Mouse (Mus musculus) spleen, adult 2 months (tissue): ENCODE results near the gene Mslnl. TPM values are rescaled to one million over a fixed set of nuclear protein-coding genes. Genes with fewer than 3 reads are reported as not detected.

Experiments
- DNase-seq, 2 experiments: peaks; one replicate each; pipeline versions ENCODE4 v3.0.0 to v3.0.0-alpha.2; 2012 to 2021; ENCODE audit warnings: low spot score in 2 of 2, low read depth in 1 of 2
- H3K27ac ChIP-seq: fragments of 200-500 bp; 2 replicates; pipeline ENCODE4 v1.5.1; 2012; ENCODE audit warnings: low read length, inconsistent platforms; ENCODE audit not compliant: insufficient read depth
- H3K27me3 ChIP-seq: fragments of 200-500 bp; 2 replicates; pipeline ENCODE4 v1.6.1; 2012; ENCODE audit warnings: mild to moderate bottlenecking, moderate library complexity, low read length, inconsistent platforms; ENCODE audit not compliant: control insufficient read depth, insufficient read depth
- H3K36me3 ChIP-seq: fragments of 200-500 bp; 2 replicates; pipeline ENCODE4 v1.6.1; 2012; ENCODE audit warnings: mild to moderate bottlenecking, low read length, inconsistent platforms; ENCODE audit not compliant: control insufficient read depth, insufficient read depth
- H3K4me1 ChIP-seq: fragments of 200-500 bp; 2 replicates; pipeline ENCODE4 v1.6.1; 2011; ENCODE audit warnings: inconsistent platforms; ENCODE audit not compliant: control insufficient read depth, insufficient read depth, insufficient read length
- H3K4me3 ChIP-seq: fragments of 200-500 bp; 2 replicates; pipeline ENCODE4 v1.5.1; 2011; ENCODE audit warnings: mild to moderate bottlenecking, inconsistent platforms; ENCODE audit not compliant: insufficient read depth, insufficient read length; ENCODE audit errors: extremely low read depth
- CTCF ChIP-seq: fragments of 200-500 bp; IDR thresholded peaks from 2 replicates; pipeline ENCODE4 v1.5.1; 2011; ENCODE audit warnings: mild to moderate bottlenecking, inconsistent platforms; ENCODE audit not compliant: insufficient read depth, insufficient read length, insufficient replicate concordance; ENCODE audit errors: extremely low read depth
- POLR2A ChIP-seq: fragments of 200-500 bp; IDR thresholded peaks from 2 replicates; pipeline ENCODE4 v1.6.1; 2011; ENCODE audit warnings: low read depth, low read length, inconsistent platforms
- WGBS: fragments of 180-500 bp; shearing (Covaris S2); methylation state at CpG from one replicate; pipeline ENCODE4 v1.1.7; 2018; 5-methylcytosine and 5-hydroxymethylcytosine counted together
- polyA plus RNA-seq: library from polyadenylated mRNA; depleted of rRNA; stranded (reverse); fragments of >200 nt; gene quantifications from 2 replicates; pipeline ENCODE4 v1.2.3, GENCODE M21; 2012

Mslnl gene
- polyA plus RNA-seq, 1 experiment: 0.09 TPM

DNA sequence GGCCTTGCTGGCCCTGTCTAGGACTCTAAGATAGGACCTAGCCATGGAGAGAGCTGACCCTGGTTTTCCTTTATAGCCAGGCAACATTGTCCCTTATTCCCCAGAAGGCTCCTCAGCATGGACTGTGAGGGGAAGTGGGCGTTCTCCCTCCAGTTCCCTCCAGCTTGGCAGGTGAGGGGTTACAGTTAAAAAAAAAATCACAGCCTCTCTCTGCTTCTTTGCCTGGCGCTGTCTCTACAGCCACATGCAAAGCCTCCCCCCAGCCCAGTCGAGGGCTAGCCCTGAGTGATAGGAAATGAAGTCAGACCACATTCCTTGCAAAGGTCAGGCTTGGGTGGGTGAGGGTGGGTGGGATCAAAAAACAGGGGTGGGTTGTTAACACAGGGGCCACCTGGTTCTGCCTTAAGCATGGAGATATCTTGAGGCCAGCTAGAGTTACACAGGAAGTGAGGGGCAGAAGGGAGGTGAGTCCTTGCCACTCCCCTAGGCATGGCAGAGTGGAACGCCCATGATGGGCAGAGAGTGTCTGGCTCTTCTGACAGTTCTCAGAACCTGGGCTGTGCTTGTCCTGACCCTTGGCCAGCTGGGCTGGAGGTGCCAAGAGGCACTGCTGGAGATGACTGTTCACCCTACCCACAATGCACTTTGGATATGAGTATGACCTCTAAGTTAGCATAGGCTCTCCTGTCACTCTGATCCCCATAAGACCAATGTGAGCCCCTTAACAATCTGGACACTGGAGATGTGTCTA is 20.0 kb downstream of the Mslnl start:
- Histone ChIP-seq H3K4me3 (no peak overlapping the region), H3K4me1 (no peaks in the 10 kb centered on the region), H3K36me3 (no peaks in the 10 kb centered on the region), H3K27me3 (no peaks in the 10 kb centered on the region), H3K27ac (no peak overlapping the region)
- TF ChIP-seq POLR2A: no peak
- no peak for TF ChIP-seq CTCF
- WGBS: 36% methylated on average over 4 of the region's 4 CpGs
- DNase-seq: no peak

DNA sequence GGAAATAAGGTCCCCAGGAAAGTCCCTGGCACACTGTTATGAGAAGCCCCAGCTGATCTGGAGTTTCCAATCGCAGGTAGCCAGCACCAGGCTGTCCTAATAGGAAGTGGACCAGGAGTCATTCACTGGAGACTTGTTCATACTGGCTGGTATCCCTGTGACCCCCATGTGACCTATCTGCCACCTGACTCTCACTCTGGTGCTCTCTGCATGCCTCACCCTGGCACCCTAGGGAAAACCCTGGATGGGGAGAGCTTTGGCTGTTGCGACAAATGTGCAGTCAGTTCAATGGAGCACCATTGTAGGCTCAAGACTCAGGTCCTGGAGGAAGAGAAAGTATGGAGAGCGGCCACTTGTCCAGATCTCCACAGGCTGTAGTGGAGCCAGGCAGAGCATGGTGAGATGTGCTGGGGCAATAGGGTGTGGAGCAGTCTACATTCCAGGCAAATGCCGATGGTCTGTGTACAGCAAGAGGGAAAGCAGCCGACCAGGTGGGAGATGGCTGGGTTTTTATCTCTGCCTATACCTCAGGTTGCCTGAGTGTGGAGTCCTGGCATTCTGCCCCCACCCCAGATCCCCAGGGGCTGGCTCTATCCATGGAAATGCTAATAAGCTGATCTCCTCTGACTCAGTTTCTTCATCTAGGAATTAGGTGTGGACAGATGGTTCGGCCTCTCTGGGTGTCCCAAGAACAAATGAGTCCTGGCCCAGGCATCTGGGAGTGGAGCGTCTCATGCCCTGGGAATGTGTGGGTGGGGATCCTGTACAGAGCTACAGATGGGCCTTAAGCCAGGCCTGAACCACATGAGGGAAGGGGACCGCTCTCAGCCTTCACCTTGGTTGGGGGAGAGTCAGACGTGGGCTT is 20.8 kb downstream of the Mslnl start:
- DNase-seq: no peak
- Histone ChIP-seq H3K27me3 (no peaks in the 10 kb centered on the region), H3K4me1 (peaks cover 2% of the 10 kb centered on the region; the same call in 1 of the 2 replicates), H3K27ac (no peak overlapping the region), H3K4me3 (no peak overlapping the region), H3K36me3 (no peaks in the 10 kb centered on the region)
- no peak for TF ChIP-seq CTCF
- TF ChIP-seq POLR2A: no peak
- 79% methylated on average over 9 of the region's 9 CpGs for WGBS

DNA sequence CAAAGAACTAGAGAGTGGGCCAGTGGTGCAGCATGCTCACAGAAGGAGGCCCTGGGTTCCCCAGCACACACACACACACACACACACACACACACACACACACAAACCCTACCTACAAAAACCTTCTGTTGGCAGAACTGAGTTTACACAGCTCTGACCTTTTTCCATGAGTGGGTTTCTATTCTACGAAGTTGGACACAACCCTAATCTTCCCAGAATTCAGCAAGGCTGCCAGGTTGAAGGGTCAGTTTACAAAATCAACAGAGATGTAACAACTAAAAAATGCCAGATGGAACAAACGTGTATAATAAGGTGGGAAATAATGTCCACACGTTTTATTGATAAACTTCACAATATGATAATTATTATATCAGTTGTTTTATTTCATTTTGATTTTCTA is 21.8 kb downstream of the Mslnl start:
- no peak overlapping the region for H3K27ac ChIP-seq
- no peak for DNase-seq
- TF ChIP-seq POLR2A: no peak
- TF ChIP-seq CTCF: no peak
- no peaks in the 10 kb centered on the region for H3K36me3 ChIP-seq
- H3K27me3 ChIP-seq: no peaks in the 10 kb centered on the region
- WGBS: 78% methylated on average over 3 of the region's 3 CpGs
- H3K4me3 ChIP-seq: no peak overlapping the region
- H3K4me1 ChIP-seq: peaks cover 2% of the 10 kb centered on the region; the same call in 1 of the 2 replicates

DNA sequence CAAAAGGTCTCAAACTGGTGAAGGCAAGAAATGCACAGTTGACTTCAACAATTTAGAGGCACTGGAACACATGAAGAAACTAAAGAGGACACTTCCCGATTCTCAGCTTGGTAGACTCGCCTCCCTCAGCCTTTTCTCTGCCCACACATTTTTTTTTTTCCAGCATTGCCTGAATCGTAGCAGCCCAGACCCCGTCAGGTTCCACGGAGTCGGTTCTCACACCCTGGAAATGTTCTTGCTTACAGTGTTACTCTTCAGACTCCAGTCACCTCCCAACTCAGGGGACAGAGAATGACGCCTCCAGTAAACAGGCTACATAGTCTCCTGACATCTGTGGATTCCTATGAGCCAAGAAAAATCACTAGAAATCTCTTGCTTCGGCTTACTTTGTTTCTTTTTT is 24.3 kb downstream of the Mslnl start:
- Histone ChIP-seq H3K4me3 (no peak overlapping the region), H3K27ac (no peak overlapping the region), H3K36me3 (no peaks in the 10 kb centered on the region), H3K4me1 (peaks cover 2% of the 10 kb centered on the region; the same call in 1 of the 2 replicates), H3K27me3 (no peaks in the 10 kb centered on the region)
- TF ChIP-seq POLR2A (no peak), CTCF (no peak)
- WGBS: 74% methylated on average over 8 of the region's 8 CpGs
- DNase-seq: no peak

DNA sequence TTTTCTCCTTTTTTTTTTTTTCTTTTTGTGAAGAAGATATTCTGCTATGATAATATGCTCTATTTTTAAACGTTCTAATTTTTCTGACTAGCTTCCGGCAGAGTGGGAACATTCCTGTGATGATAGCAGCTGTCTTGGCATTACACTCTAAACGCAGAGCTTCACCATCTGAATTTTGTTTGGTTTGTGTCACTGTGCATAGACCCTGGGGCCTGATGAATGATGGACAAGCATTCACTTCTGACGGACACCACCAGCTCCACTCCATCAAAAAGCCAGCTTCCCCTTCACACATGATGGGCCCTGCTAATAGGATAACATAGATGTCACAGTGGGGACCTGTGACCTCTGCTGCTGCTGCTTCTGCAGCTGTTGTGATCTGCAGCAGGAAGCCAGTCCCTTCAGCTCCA is 25.7 kb downstream of the Mslnl start:
- WGBS: 57% methylated on average over 4 of the region's 4 CpGs
- no peak overlapping the region for H3K4me3 ChIP-seq
- H3K27ac ChIP-seq: peak overlapping the region; percentile 22
- H3K36me3 ChIP-seq: no peaks in the 10 kb centered on the region
- peaks cover 2% of the 10 kb centered on the region; the same call in 1 of the 2 replicates for H3K4me1 ChIP-seq
- H3K27me3 ChIP-seq: no peaks in the 10 kb centered on the region
- no peak for TF ChIP-seq CTCF
- TF ChIP-seq POLR2A: no peak
- no peak for DNase-seq

DNA sequence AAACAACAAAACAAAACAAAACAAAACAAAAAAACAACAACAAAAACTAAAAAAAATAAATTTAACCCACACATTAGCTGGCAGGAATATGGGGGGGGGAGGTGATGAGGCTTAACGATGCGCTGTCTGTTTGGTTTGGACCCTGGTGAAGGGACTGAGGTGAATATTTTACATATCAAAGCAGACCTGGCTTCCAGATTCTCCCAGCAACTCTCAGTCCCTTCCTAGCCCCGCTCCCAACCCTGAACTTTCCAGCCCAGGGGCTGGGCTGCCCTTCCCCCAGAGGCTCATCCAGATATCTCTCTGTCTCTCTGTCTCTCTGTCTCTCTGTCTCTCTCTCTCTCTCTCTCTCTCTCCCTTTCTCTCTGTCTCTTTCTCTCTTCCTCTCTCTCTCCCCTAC is 26.7 kb downstream of the Mslnl start:
- Histone ChIP-seq H3K27ac (no peak overlapping the region), H3K4me3 (no peak overlapping the region), H3K36me3 (no peaks in the 10 kb centered on the region), H3K27me3 (no peaks in the 10 kb centered on the region), H3K4me1 (peaks cover 2% of the 10 kb centered on the region; the same call in 1 of the 2 replicates)
- WGBS: 52% methylated on average over 3 of the region's 3 CpGs
- no peak for DNase-seq
- TF ChIP-seq CTCF (no peak), POLR2A (no peak)
